Mouse (Mus musculus) left cerebral cortex, adult 11 months (tissue): ENCODE measurements around the gene Doxl2.
"Not testable (repeated sequence)": the region's sequence is repeated elsewhere in the genome, so short reads cannot be mapped to it uniquely, and the experiment has no call there.

Experiments
- DNase-seq: peaks from one replicate; pipeline ENCODE4 v3.0.0; 2022; ENCODE audit warnings: low spot score

Gene Doxl2

DNA sequence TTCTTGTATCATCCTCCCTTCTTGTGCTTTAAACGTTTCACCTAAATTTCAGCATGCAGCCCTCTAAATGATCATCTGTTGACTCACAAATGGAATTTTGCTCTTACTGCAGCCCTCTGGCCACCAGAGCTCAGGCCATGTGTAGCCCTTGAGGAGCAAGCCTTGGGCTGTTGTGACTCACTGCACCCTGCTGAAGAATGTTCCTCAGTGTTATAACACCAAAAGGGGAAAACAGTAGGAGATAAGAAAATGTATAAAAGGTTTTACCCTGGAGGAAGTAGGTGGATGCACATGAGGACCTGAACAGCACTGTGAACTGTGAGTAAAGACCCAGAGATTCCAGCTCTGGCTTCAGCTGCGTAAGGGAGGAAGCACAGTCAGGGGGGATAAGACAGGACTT lies at the start of gene Doxl2:
TSS of gene Doxl2 (plus strand) at position 301 of the 400 bp plus-strand sequence.
- DNase-seq, result no peak

DNA sequence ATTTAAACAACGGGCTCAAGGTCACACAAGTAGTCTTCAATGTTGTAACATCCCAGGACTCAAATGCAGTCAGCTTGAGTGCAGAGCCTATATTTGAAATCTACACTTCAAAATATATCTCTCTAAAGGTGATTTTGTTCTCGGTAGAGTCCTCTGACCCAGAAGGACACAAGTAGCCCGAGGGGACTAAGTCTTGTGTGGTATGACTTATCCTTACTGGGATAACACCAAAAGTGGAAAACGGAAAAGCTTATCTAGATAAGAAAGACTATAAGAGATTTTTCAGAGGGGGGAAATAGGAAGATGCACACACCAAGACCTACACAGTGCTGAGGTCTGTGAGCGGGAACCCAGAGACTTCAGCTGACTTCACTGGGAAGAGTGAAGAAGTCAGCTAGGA lies 45.2 kb upstream of the Doxl2 start, which contains the start of gene 1600015I10Rik:
TSS of gene 1600015I10Rik (plus strand) at position 301 of the 400 bp plus-strand sequence.
- no peak for DNase-seq

DNA sequence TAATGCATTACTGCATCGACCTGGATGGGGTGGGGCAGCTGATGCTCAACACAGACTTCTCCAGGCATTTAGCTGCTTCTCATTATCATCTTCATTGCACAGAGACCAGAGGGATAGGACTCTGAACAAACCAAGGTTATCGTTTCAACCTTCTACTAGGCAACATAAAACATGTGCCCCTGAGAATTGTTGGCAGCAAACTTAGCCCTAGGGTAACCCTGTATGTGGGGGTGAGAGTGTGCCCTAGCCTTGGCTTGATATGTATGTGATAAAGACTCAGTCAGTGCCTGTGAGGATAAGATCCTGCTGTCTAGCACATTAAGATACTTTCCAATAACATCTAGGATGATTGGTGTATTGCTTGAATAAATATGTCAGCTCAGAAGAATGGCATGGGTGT lies 25.2 kb upstream of the Doxl2 start:
- no peak for DNase-seq

GRCm38 (mm10) chr6:48950676-48951075 lies 24.1 kb upstream of the Doxl2 start:
- DNase-seq, result no peak

DNA sequence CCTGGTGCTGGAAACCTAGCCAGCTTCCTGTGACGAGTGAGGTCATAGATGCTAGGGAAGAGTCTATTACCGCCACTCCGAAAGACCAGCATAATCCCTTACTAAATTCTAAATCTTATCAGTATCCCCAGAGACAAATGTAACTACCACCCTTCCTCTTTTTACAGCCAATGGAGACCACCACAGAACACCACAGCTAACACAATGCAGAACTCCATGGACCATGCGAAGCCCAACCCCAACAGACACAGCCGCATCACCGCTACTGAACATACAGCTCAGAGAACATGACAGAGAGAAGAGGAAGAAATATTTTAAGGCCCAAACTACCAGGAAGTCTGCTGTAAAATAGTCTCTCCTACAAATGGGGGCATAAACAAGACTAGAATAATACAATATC lies 23.1 kb upstream of the Doxl2 start:
- DNase-seq, result no peak

GRCm38 (mm10) chr6:48953220-48953619 lies 21.5 kb upstream of the Doxl2 start:
- DNase-seq, result no peak

DNA sequence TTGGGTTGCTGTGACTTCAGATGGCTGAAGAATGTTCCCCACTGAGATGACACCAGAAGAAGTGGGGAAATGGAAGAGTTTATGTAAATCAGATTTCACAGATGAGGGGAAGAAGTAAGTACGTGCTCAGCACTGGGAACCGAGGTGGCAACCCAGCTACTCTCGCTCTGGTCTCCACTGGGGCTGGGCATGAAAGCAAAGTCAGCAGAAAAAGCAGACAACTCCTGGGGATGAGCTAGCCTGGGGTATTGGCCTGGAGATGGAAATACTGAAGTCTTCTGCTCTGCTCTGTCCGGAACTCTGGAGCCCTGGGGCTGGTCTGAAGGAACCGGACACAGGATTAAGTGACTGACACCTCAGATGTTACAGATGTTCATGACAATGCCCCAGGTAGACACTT lies 20.6 kb upstream of the Doxl2 start:
- DNase-seq, result no peak

DNA sequence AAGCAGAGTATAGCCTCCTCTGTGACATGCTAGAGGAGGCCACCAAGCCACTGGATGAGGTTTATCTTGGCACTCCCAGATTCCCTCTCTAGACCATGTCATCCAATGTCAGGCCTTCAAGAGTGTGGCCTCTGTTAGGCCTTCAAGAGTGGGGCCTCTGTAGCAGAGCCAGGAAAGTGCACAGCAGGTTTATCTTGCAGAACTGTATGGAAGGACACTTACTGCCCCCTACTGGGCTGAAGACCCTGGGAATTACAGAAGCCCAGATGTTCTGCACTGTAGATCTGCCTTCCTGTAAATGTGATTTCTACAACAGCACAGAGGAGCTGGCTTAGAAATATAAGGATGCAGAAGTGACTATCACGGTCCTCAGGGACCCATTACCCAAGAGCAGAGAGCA lies 19.8 kb upstream of the Doxl2 start:
- DNase-seq, result peak; percentile 13

DNA sequence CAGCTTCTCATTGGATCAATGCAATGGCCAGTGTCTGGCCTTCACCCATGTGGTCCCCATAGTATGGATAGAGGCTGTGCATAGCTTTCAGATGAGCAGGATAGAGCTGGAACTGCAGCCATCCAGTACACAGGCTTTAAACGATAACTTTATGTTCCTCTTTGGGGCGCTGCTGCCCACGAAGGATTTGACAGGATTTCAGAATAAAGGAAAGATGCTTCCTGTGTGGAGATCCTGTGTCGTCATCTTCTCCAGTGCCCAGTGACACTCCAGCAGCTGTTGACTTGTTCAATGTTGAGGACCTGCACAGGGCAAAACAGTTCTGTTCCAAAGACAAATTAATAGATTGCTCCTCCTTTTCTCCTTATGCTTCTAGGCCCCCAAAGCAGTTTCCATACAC lies 18.0 kb upstream of the Doxl2 start:
- DNase-seq, result no peak

DNA sequence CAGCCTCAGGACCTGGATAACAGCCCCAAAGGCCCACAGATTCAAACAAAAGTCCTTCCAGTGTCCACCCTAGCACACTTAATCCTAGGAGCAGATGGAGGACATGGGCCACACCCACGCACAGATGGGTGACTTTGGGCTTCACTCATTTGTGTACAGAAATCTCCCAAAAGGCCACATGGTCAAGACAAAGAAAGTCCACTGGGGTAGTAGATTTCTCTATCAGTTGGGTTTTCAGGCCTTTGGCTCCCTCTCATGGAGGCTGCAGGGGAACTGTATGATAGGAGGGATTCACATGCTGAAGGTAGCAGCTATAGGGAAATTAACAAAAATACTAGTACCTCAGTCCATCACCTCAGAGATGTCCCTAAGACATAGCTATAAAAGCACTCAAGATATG lies 16.7 kb upstream of the Doxl2 start:
- DNase-seq, result no peak

DNA sequence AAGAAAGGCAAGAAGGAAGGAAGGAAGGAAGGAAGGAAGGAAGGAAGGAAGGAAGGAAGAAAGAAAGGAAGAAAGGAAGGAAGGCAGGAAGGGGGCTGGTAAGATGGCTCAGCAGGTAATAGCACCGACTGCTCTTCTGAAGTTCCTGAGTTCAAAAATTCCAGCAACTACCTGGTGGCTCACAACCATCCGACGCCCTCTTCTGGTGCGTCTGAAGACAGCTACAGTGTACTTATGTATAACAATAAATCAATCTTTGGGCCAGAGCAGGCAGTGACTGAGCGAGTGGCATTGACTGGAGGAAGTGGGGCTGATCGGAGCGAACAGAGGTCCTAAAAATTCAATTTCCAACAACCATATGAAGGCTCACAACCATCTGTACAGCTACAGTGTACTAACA lies 15.6 kb upstream of the Doxl2 start:
- DNase-seq, result not testable (repeated sequence)

GRCm38 (mm10) chr6:48966696-48967095 lies 8.1 kb upstream of the Doxl2 start:
- not testable (repeated sequence) for DNase-seq

DNA sequence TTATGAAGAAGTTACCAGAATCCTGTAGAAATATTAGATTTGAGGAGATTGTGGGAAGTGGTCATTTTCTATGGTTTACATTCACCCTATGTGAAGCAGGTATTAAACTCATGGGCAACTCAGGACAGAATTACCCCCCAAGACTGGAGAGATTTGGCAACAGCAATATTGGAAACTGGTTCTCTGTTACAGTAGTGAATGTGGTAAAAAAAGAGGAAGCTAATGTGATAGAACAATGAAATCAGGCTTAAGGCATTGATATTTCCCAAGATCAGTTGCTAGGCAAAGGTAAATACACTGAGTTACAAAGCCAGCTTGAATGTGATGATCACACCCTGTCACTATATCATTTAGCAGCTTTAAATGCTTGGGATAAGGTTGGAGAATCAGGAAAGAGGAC lies 6.9 kb upstream of the Doxl2 start:
- DNase-seq, result no peak

GRCm38 (mm10) chr6:48979616-48980015 lies 4.9 kb downstream of the Doxl2 start:
- DNase-seq, result no peak

DNA sequence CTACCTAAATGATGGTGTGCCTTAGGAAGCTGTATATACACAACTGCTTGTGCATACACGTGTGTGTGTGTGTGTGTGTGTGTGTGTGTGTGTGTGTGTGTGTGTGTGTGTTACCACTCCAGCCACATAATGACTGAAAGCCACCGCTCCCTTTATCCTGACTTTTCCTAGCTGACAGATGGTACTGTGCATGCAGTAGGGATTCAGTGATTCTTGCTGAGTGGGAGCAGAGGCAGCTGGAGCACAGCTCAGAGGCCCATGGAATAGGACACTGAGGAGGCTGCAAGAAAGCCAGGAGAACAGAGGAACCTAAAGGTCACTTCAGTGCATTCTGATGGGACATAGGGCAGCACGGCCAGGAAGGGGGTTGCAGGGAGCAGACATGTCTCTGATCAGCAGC lies 7.5 kb downstream of the Doxl2 start:
- DNase-seq, result no peak

- DNase-seq, result no peak
These were observed 11.8 kb downstream of the Doxl2 start, which contains the start of gene Svs1 for GRCm38 (mm10) chr6:48986444-48986990. Svs1 (plus strand) TSS chr6:48986861.

GRCm38 (mm10) chr6:48989971-48990370 lies 15.2 kb downstream of the Doxl2 start:
- no peak for DNase-seq

DNA sequence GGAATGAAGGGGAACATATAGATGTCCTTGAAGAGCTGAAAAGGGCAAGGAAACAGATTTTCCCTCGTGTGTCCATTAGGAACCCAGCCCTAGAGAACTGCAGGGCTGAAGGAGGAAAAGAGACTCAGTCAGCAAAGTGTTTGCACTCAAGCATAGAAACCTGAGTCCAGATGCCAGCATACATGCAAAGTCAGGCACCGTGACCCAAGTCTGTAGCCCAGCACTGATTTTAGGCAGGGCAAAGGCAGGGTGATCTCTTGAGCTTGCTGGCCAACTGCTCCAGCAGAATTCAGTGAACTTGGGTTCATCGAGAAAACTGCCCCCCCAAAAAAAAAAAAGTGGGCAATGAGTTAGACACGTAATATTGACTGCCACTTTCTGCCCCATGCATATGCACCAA lies 17.2 kb downstream of the Doxl2 start:
- DNase-seq, result no peak

DNA sequence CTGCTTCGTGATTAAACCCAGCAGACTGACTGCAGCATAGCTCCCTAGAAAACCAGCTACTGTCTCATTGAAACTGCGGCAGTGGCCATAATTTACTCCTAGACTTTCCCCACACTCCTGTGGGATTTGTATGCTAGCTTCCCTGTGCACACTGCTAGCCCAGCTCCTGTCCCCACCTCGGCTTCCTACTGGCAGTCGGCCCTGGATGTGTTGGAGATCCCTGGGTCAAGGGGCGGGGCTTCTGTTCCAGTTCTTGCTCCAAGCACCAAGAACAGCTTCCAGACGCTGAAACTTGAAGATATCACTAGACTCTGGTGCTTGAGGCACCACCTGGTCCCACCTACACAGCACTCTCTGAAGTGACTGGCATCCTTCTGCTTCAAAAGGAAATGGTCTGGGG lies 23.4 kb downstream of the Doxl2 start:
- DNase-seq, result no peak

DNA sequence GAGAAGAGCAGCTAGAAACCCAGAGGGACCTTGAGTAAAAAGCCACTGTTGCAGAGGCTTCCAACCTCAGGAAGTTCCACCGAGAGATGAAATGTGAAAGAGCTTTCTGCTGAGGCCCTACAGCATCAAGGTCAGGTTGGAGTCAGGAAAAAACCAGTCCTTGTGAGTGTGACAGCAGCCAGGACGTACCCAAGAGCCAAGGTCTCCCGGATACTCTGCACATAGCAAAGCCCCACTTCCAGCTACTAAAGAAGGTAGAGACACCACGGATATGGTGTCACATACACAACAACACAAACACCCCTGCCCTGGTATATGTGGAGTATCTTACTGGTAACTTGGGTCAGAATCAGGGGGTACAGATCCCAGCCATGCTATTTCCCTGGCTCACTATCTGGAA lies 24.0 kb downstream of the Doxl2 start:
- no peak for DNase-seq

- no peak for DNase-seq
These were observed 28.6 kb downstream of the Doxl2 start for GRCm38 (mm10) chr6:49003381-49003780.

DNA sequence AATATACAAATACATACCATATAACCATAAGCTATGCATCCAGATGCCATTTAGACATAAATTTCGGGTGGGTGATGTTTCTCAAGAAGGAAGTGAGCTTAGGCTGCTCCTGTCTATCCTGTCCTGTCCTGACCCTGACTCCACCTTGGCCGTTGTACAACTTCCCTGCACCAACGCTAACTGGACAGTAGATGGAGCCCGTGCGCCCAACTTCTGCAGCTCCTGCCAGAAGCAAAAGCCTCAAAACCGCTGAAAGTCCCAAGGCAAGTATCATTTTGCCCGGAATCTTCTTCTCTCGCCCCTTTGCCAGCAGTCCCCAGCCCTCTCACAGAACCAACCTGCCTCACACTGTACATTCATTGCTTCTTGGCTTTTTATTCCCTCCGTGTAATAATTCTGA lies 33.2 kb downstream of the Doxl2 start:
- no peak for DNase-seq

DNA sequence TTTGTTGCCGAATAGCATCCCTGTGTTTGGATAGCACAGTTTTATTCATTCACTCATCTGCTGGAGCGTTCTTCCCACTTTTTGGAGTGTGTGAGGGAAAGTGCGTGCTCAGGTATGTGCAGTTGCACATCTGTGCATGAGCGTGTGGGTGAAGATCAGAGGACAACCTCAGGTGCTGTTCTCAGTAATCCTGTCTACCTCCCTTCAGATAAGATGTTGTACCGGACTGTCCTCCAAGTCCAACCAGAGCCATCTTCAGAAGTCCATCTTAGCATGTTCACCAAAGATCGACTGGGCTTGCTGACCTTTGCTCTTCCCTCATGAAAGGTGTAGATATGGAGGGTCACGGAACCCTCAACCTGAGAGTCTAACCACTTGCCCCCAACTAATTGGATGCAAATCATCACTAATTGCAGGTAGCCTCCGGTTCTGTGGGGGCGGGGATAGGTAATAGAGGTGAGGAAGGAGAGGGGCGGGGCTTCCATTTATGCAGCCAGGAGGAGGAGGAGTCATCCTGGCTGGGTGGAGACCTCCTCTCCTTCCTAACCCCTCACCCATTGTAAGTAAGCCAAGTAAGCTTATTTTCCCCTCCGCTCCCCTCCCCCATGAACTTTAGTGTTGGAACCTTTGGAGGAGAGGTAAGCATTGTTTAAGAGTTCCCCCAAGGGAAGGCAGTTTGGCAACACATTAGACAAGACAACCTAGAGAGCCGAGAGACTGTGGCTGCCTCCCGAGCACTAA lies 33.8 kb downstream of the Doxl2 start:
- no peak for DNase-seq

GRCm38 (mm10) chr6:49009161-49009555 lies 34.4 kb downstream of the Doxl2 start:
- no peak for DNase-seq
